Mouse (Mus musculus): ENCODE measurements around the gene AC131692.1.
A peak's percentile ranks its signal among the peaks of the same experiment; 100 is the strongest.

GRCm38 (mm10) chr19:6057313-6058096 is 36.7 kb upstream of the AC131692.1 start, which contains the start of the genes Mrpl49 and Fau:
- 0 out of 2 replicates have a peak, but pooled peaks have one; percentile 14 for TF ChIP-seq CTCF (IDR thresholded peaks at IDR 0.05; ENCODE audit: low read depth, low read length)
- TF ChIP-seq POLR2A (IDR thresholded peaks at IDR 0.05; ENCODE audit: borderline replicate concordance, low read depth, low read length), result peak; percentile 83; the same call in 1 of the 2 replicates

Data from bone marrow macrophage, adult 2 months (primary cell).